Mouse (Mus musculus): ENCODE data around the gene 4933417A18Rik.

GRCm38 (mm10) chr13:34973149-34973548 is 48.9 kb downstream of the 4933417A18Rik start:
- 0 out of 2 replicates have a peak, but pooled peaks have one; percentile 24 for TF ChIP-seq CTCF (IDR thresholded peaks at IDR 0.05; ENCODE audit: low read depth, low read length)
- no peak for TF ChIP-seq POLR2A (IDR thresholded peaks at IDR 0.05; ENCODE audit: extremely low read depth, insufficient read depth, low read length)

All from liver, adult 2 months (tissue).